Mouse (Mus musculus) heart, embryonic 11.5 days (tissue): ENCODE data around the gene Zfp286. TPM values are rescaled to one million over a fixed set of nuclear protein-coding genes. Genes with fewer than 3 reads are reported as not detected.
A peak's percentile ranks its signal among the peaks of the same experiment; 100 is the strongest.

Source experiments
- ATAC-seq: fragments of 200-750 bp; cut with Nextera tagmentation; replicated peaks from 2 replicates; pipeline ENCODE4 v1.8.0; 2017; ENCODE audit warnings: moderate library complexity; ENCODE audit not compliant: insufficient number of reproducible peaks, low FRiP score, low TSS enrichment
- H3K27ac ChIP-seq: fragments of 300-500 bp; sonication (generic); 2 replicates; pipeline ENCODE4 v1.5.1; 2014; ENCODE audit warnings: mild to moderate bottlenecking, low read depth, low read length
- H3K27me3 ChIP-seq: fragments of 300-500 bp; sonication (generic); 2 replicates; pipeline ENCODE4 v1.6.1; 2014; ENCODE audit warnings: mild to moderate bottlenecking, low read length, mixed read lengths; ENCODE audit not compliant: control insufficient read depth, insufficient read depth
- H3K36me3 ChIP-seq: fragments of 300-500 bp; sonication (generic); 2 replicates; pipeline ENCODE4 v1.6.1; 2014; ENCODE audit warnings: mild to moderate bottlenecking, low read length, moderate library complexity, mixed read lengths; ENCODE audit not compliant: control insufficient read depth, insufficient read depth
- H3K4me1 ChIP-seq: fragments of 300-500 bp; sonication (generic); 2 replicates; pipeline ENCODE4 v1.6.1; 2014; ENCODE audit warnings: low read length; ENCODE audit not compliant: control insufficient read depth, insufficient read depth
- H3K4me2 ChIP-seq: fragments of 300-500 bp; sonication (generic); 2 replicates; pipeline ENCODE4 v1.6.1; 2014; ENCODE audit warnings: mild to moderate bottlenecking, moderate library complexity
- H3K4me3 ChIP-seq: fragments of 300-500 bp; sonication (generic); 2 replicates; pipeline ENCODE4 v1.5.1; 2014; ENCODE audit warnings: low read depth, low read length
- H3K9ac ChIP-seq: fragments of 300-500 bp; sonication (generic); 2 replicates; pipeline ENCODE4 v1.6.1; 2014; ENCODE audit warnings: mild to moderate bottlenecking, low read depth, low read length, moderate library complexity
- H3K9me3 ChIP-seq: fragments of 300-500 bp; sonication (generic); replicated peaks from 2 replicates; pipeline ENCODE4 v1.6.1; 2016; ENCODE audit warnings: low read length; ENCODE audit not compliant: control insufficient read depth
- WGBS: fragments of 180-500 bp; shearing (Covaris S2); extraction: QIAGEN DNeasy Blood & Tissue Kit; methylation state at CpG from one replicate; pipeline ENCODE4 v1.1.7; 2014; ENCODE audit not compliant: insufficient replicate concordance; 5-methylcytosine and 5-hydroxymethylcytosine counted together
- polyA plus RNA-seq: library from polyadenylated mRNA; unstranded; fragments of >200 nt; fragmentation: Nextera tagmentation; extraction: Ambion mirVana; gene quantifications from 2 replicates; pipeline ENCODE4 v1.2.1, GENCODE M21; 2014

Zfp286 gene
- 11.3 and 12.9 TPM in 2 replicates for polyA plus RNA-seq

GRCm38 (mm10) chr11:62788935-62789616 is at the start of gene Zfp286:
Zfp286 (minus strand) TSS chr11:62789462.
- H3K4me1 ChIP-seq, result peaks cover 2% of the 10 kb centered on the region; the same call in 1 of the 2 replicates
- H3K4me2 ChIP-seq, result peak within 1 kb of the TSS; percentile 76
- no peak within 1 kb of the TSS for H3K27ac ChIP-seq
- ATAC-seq, result peak; percentile 79
- 7% methylated on average over 34 of the region's 34 CpGs for whole genome bisulfite sequencing
- H3K27me3 ChIP-seq, result no peaks in the 10 kb centered on the region
- H3K4me3 ChIP-seq, result peak within 1 kb of the TSS; percentile 60
- no peaks in the 10 kb centered on the region for H3K9me3 ChIP-seq
- H3K36me3 ChIP-seq, result peaks cover 6% of the 10 kb centered on the region; the same call in 1 of the 2 replicates
- peak within 1 kb of the TSS; percentile 76 for H3K9ac ChIP-seq

- no peak overlapping the region for H3K4me2 ChIP-seq
- ATAC-seq, result no peak
These were observed 42.6 kb upstream of the Zfp286 start for GRCm38 (mm10) chr11:62831906-62832305.

GRCm38 (mm10) chr11:62830387-62830786 is 41.1 kb upstream of the Zfp286 start:
- no peaks in the 10 kb centered on the region for H3K9me3 ChIP-seq
- no peaks in the 10 kb centered on the region for H3K36me3 ChIP-seq
- H3K9ac ChIP-seq, result no peak overlapping the region
- H3K4me3 ChIP-seq, result no peak overlapping the region
- H3K27me3 ChIP-seq, result no peaks in the 10 kb centered on the region
- no peaks in the 10 kb centered on the region for H3K4me1 ChIP-seq
- no peak overlapping the region for H3K27ac ChIP-seq
- no peak overlapping the region for H3K4me2 ChIP-seq
- WGBS, result 82% methylated on average over 2 of the region's 2 CpGs
- no peak for ATAC-seq

More at GRCm38 (mm10) chr11:62831906-62832305, 42.6 kb upstream of the Zfp286 start:
- no peak overlapping the region for H3K27ac ChIP-seq
- H3K9ac ChIP-seq, result no peak overlapping the region
- H3K36me3 ChIP-seq, result no peaks in the 10 kb centered on the region
- no peaks in the 10 kb centered on the region for H3K27me3 ChIP-seq
- H3K9me3 ChIP-seq, result no peaks in the 10 kb centered on the region
- no peaks in the 10 kb centered on the region for H3K4me1 ChIP-seq
- no peak overlapping the region for H3K4me3 ChIP-seq

GRCm38 (mm10) chr11:62827911-62828310 is 38.6 kb upstream of the Zfp286 start:
- Histone ChIP-seq H3K27ac (no peak overlapping the region), H3K9ac (no peak overlapping the region), H3K4me2 (no peak overlapping the region), H3K36me3 (no peaks in the 10 kb centered on the region), H3K27me3 (no peaks in the 10 kb centered on the region), H3K4me1 (no peaks in the 10 kb centered on the region), H3K4me3 (no peak overlapping the region), H3K9me3 (no peaks in the 10 kb centered on the region)
- 72% methylated on average over 3 of the region's 3 CpGs for WGBS
- no peak for ATAC-seq

- no peak overlapping the region for H3K4me3 ChIP-seq
- H3K27me3 ChIP-seq, result no peaks in the 10 kb centered on the region
- H3K4me2 ChIP-seq, result no peak overlapping the region
- no peak for ATAC-seq
- no peaks in the 10 kb centered on the region for H3K4me1 ChIP-seq
- H3K9ac ChIP-seq, result no peak overlapping the region
- H3K27ac ChIP-seq, result no peak overlapping the region
- 85% methylated on average over 4 of the region's 4 CpGs for WGBS
- no peaks in the 10 kb centered on the region for H3K36me3 ChIP-seq
- no peaks in the 10 kb centered on the region for H3K9me3 ChIP-seq
These were observed 37.9 kb upstream of the Zfp286 start for GRCm38 (mm10) chr11:62827135-62827534.

- Histone ChIP-seq H3K27me3 (no peaks in the 10 kb centered on the region), H3K27ac (no peak overlapping the region), H3K4me2 (no peak overlapping the region), H3K36me3 (no peaks in the 10 kb centered on the region), H3K4me3 (no peak overlapping the region), H3K9ac (no peak overlapping the region), H3K4me1 (no peaks in the 10 kb centered on the region), H3K9me3 (no peaks in the 10 kb centered on the region)
- ATAC-seq, result no peak
- 78% methylated on average over 6 of the region's 6 CpGs for WGBS
These were observed 37.0 kb upstream of the Zfp286 start for GRCm38 (mm10) chr11:62826106-62826733.

- H3K27ac ChIP-seq, result no peak overlapping the region
- H3K4me2 ChIP-seq, result no peak overlapping the region
- H3K9ac ChIP-seq, result no peak overlapping the region
- no peaks in the 10 kb centered on the region for H3K36me3 ChIP-seq
- H3K4me3 ChIP-seq, result no peak overlapping the region
- peaks cover 6% of the 10 kb centered on the region; the same call in 1 of the 2 replicates for H3K4me1 ChIP-seq
- no peaks in the 10 kb centered on the region for H3K27me3 ChIP-seq
- no peaks in the 10 kb centered on the region for H3K9me3 ChIP-seq
- 69% methylated on average over 9 of the region's 9 CpGs for WGBS
- no peak for ATAC-seq
These were observed 36.2 kb upstream of the Zfp286 start for GRCm38 (mm10) chr11:62825222-62826105.

GRCm38 (mm10) chr11:62824211-62824610 is 34.9 kb upstream of the Zfp286 start:
- H3K9me3 ChIP-seq, result no peaks in the 10 kb centered on the region

More at GRCm38 (mm10) chr11:62824211-62824610, 34.9 kb upstream of the Zfp286 start:
- H3K27ac ChIP-seq, result no peak overlapping the region
- H3K36me3 ChIP-seq, result no peaks in the 10 kb centered on the region
- H3K4me2 ChIP-seq, result no peak overlapping the region
- no peaks in the 10 kb centered on the region for H3K27me3 ChIP-seq
- 58% methylated on average over 7 of the region's 7 CpGs for WGBS
- H3K4me1 ChIP-seq, result peaks cover 10% of the 10 kb centered on the region; the same call in 1 of the 2 replicates
- ATAC-seq, result no peak
- H3K4me3 ChIP-seq, result no peak overlapping the region
- no peak overlapping the region for H3K9ac ChIP-seq
